In the genomic region with DNA sequence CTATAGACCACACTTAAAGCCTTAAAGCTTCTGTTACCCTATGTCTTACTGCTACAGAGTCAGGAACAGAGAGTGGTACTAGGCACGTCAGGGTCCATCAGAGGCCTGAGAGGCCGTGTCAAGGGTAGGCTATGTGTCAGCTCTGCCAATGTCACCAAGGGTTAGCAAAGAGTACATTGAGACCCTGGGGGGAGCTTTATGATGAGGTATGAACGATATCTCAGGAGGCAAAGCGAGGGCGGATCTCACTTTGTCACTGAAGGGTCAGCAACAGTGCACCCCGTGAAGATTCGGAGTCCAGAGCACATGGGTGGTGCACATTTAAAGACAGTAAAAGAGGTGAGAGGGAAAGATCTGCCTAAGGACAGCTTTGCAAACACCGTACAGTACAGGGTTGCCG, we compare ENCODE assay signal across 26 mouse cellular contexts.
DNase-seq lines count a peak whose midpoint lies in the region; ATAC-seq and TF ChIP-seq lines count a peak whose summit lies in the region.
"Had no signal": no experiment of that assay in that cellular context is flagged by ENCODE, and none has a peak within 500 bp of the region (broad histone marks: within the 10 kb centered on the region; RNA-seq: fewer than 3 reads in every experiment).

No protein-coding gene starts in this region.

- no peak overlapping the region for H3K4me2 ChIP-seq in heart, embryonic 12.5 days
- no peak overlapping the region for H3K4me2 ChIP-seq in lung, embryonic 14.5 days
- H3K4me2 ChIP-seq: embryonic facial prominence, embryonic 12.5 days; forebrain, embryonic 12.5 days had no signal

- H3K4me3 ChIP-seq in heart, embryonic 12.5 days: no peak overlapping the region
- no peak overlapping the region for H3K4me3 ChIP-seq in lung, embryonic 14.5 days (ENCODE audit: low read depth, low read length)
- H3K4me3 ChIP-seq in embryonic fibroblast, embryonic 13.5 days (ENCODE audit: insufficient read depth, low read length): no peak overlapping the region
- H3K4me3 ChIP-seq: embryonic facial prominence, embryonic 10.5 days; embryonic facial prominence, embryonic 12.5 days; erythroblast, embryonic 14.5 days; forebrain, embryonic 10.5 days; forebrain, embryonic 12.5 days had no signal

- no peaks in the 10 kb centered on the region for H3K36me3 ChIP-seq in heart, embryonic 12.5 days
- no peaks in the 10 kb centered on the region for H3K36me3 ChIP-seq in lung, embryonic 14.5 days (ENCODE audit: insufficient read depth)
- H3K36me3 ChIP-seq: embryonic facial prominence, embryonic 10.5 days; embryonic facial prominence, embryonic 12.5 days; forebrain, embryonic 10.5 days; forebrain, embryonic 12.5 days; G1E had no signal

- peak; percentile 55 for DNase-seq in heart, adult 11 months
- no peak for DNase-seq in lung, embryonic 14.5 days
- no peak for DNase-seq in lung, postnatal 4 days
- DNase-seq: adrenal gland, adult 8-10 months; adrenal gland, postnatal 14 days; adrenal gland, postnatal 36 days; B cell, adult 2 months; cerebellum, adult 11-12 months; cerebellum, adult 2 months; cerebellum, adult 9-10 months; cerebellum, postnatal 10 days; cerebellum, postnatal 25 days had no signal

- 87% methylated on average over 9 of the region's 9 CpGs for WGBS in heart, embryonic 12.5 days
- WGBS in lung, embryonic 14.5 days: 79% methylated on average over 9 of the region's 9 CpGs

- peaks cover 4% of the 10 kb centered on the region; the same call in 1 of the 2 replicates for H3K4me1 ChIP-seq in heart, embryonic 12.5 days (replicated peaks)
- 0 out of 2 replicates have a peak, but pooled peaks cover 4% of the 10 kb centered on the region for H3K4me1 ChIP-seq in lung, embryonic 14.5 days (ENCODE audit: insufficient read depth)
- no peaks in the 10 kb centered on the region; the same call in 1 of the 2 replicates for H3K4me1 ChIP-seq in embryonic fibroblast, embryonic 13.5 days (ENCODE audit: control insufficient read depth, insufficient read depth, low read length)
- H3K4me1 ChIP-seq: embryonic facial prominence, embryonic 12.5 days had no signal

- H3K27me3 ChIP-seq in heart, embryonic 12.5 days (replicated peaks): no peaks in the 10 kb centered on the region
- H3K27me3 ChIP-seq in lung, embryonic 14.5 days (ENCODE audit: insufficient read depth, low read length): no peaks in the 10 kb centered on the region
- H3K27me3 ChIP-seq: CH12.LX; embryonic facial prominence, embryonic 12.5 days; Patski had no signal

- no peak for TF ChIP-seq CTCF in lung, embryonic 14.5 days (IDR thresholded peaks at IDR 0.05; ENCODE audit: low read depth)
- TF ChIP-seq CTCF in embryonic fibroblast, embryonic 13.5 days (IDR thresholded peaks at IDR 0.05; ENCODE audit: borderline replicate concordance, insufficient read depth, low read length): no peak

- no peak overlapping the region for H3K9ac ChIP-seq in heart, embryonic 12.5 days
- H3K9ac ChIP-seq in lung, embryonic 14.5 days: no peak overlapping the region
- H3K9ac ChIP-seq: embryonic facial prominence, embryonic 12.5 days; forebrain, embryonic 12.5 days had no signal

- no peaks in the 10 kb centered on the region for H3K9me3 ChIP-seq in heart, embryonic 12.5 days (replicated peaks)
- H3K9me3 ChIP-seq in lung, embryonic 14.5 days (ENCODE audit: low read depth, low read length): no peaks in the 10 kb centered on the region
- H3K9me3 ChIP-seq: embryonic facial prominence, embryonic 10.5 days; embryonic facial prominence, embryonic 12.5 days; forebrain, embryonic 10.5 days; forebrain, embryonic 12.5 days; G1E had no signal

- no peak for TF ChIP-seq POLR2A in embryonic fibroblast, embryonic 13.5 days (IDR thresholded peaks at IDR 0.05; ENCODE audit: low read depth, low read length)

- no peak for ATAC-seq in heart, embryonic 12.5 days (ENCODE audit: insufficient number of reproducible peaks, low FRiP score)
- ATAC-seq in lung, embryonic 14.5 days (ENCODE audit: insufficient read depth): peak; percentile 12; the same call in 1 of the 2 replicates
- ATAC-seq: activated CD4-positive, CD25-positive, alpha-beta regulatory T cell, adult 4 months; CD4-positive, CD25-positive, alpha-beta regulatory T cell, adult 4 months; forebrain, embryonic 14.5 days; forebrain, embryonic 16.5 days; Patski had no signal

- no peak overlapping the region for H3K27ac ChIP-seq in heart, embryonic 12.5 days (ENCODE audit: poor library complexity, severe bottlenecking)
- H3K27ac ChIP-seq in lung, embryonic 14.5 days (ENCODE audit: low read depth): no peak overlapping the region
- H3K27ac ChIP-seq in embryonic fibroblast, embryonic 13.5 days (ENCODE audit: insufficient read depth, low read length): peak overlapping the region; percentile 44; the same call in 1 of the 2 replicates
- H3K27ac ChIP-seq: embryonic facial prominence, embryonic 10.5 days; embryonic facial prominence, embryonic 12.5 days; forebrain, embryonic 10.5 days; forebrain, embryonic 12.5 days had no signal
